Mouse (Mus musculus) myocyte (in vitro differentiated cells): Measurements from ENCODE around the gene Trappc10.

Source experiments
- CEBPB ChIP-seq: IDR thresholded peaks from 2 replicates; pipeline ENCODE4 v1.6.1; 2011; ENCODE audit warnings: mild to moderate bottlenecking, moderate library complexity; ENCODE audit not compliant: poor library complexity, insufficient read depth, severe bottlenecking
- E2F4 ChIP-seq: IDR thresholded peaks from one replicate; pipeline ENCODE4 v1.6.1; 2011; ENCODE audit warnings: mild to moderate bottlenecking, control low read depth, moderate library complexity; ENCODE audit not compliant: insufficient read depth
- MAX ChIP-seq: IDR thresholded peaks from one replicate; pipeline ENCODE4 v1.6.1; 2011; ENCODE audit warnings: low read depth, mild to moderate bottlenecking, control low read depth
- MYOD1 ChIP-seq, 3 experiments: IDR thresholded peaks; one replicate each; pipeline ENCODE4 v1.6.1; 2011; ENCODE audit warnings: control low read depth in 2 of 3, low read depth in 2 of 3, mild to moderate bottlenecking in 2 of 3, moderate library complexity in 1 of 3; ENCODE audit not compliant: insufficient read length in 2 of 3, control insufficient read depth in 1 of 3
- POLR2A ChIP-seq: IDR thresholded peaks from one replicate; pipeline ENCODE4 v1.6.1; 2011; ENCODE audit warnings: low read depth, mild to moderate bottlenecking, control low read depth, moderate library complexity; ENCODE audit not compliant: insufficient read length
- POLR2AphosphoS2 ChIP-seq: IDR thresholded peaks from one replicate; pipeline ENCODE4 v1.6.1; 2011; ENCODE audit warnings: low read depth, control low read depth; ENCODE audit not compliant: insufficient read length
- REST ChIP-seq: IDR thresholded peaks from one replicate; pipeline ENCODE4 v1.6.1; 2011; ENCODE audit warnings: mild to moderate bottlenecking, control low read depth, moderate library complexity; ENCODE audit not compliant: insufficient read depth, insufficient read length
- SRF ChIP-seq: IDR thresholded peaks from one replicate; pipeline ENCODE4 v1.6.1; 2011; ENCODE audit warnings: low read depth; ENCODE audit not compliant: control insufficient read depth, insufficient read length
- USF1 ChIP-seq: IDR thresholded peaks from one replicate; pipeline ENCODE4 v1.6.1; 2011; ENCODE audit warnings: low read depth, mild to moderate bottlenecking, control low read depth, moderate library complexity

GRCm38 (mm10) chr10:78288135-78288534, 43.7 kb upstream of the Trappc10 start:
- TF ChIP-seq MAX (no peak), POLR2A (no peak), USF1 (no peak), SRF (no peak), E2F4 (no peak), MYOD1 (IDR thresholded peaks at IDR 0.05; ENCODE audit: control insufficient read depth in 1 of 3, insufficient read length in 2 of 3, low read depth in 2 of 3) (no peak), REST (no peak), CEBPB (no peak), POLR2AphosphoS2 (no peak)
